Mouse (Mus musculus) retina, adult 2 months (tissue): ENCODE results near the gene Zc2hc1c.
A peak's percentile ranks its signal among the peaks of the same experiment; 100 is the strongest.

Source experiments
- DNase-seq: peaks from one replicate; pipeline ENCODE4 v3.0.0-alpha.2; 2012; ENCODE audit warnings: low read depth, low spot score

Gene Zc2hc1c

DNA sequence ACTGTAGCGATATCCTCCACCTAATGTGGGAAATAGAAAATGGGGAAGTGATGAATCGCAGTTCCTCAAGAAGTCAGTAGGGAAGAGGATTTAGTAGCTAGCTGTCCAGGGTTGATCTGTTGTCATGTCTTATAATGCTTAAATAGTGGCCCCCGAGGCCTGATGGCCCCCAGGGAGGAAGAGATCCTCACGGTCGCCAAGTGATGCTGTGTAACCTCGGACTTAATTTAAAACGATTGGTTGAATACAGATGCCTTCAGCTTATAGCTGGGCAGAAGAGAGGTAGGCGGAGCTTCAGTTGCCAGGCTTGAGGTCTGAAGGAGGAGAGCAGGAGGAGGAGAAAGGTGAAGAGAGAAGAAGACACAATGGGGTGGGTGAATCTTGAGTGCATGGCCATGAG, 4.1 kb upstream of the Zc2hc1c start:
- DNase-seq = no peak

DNA sequence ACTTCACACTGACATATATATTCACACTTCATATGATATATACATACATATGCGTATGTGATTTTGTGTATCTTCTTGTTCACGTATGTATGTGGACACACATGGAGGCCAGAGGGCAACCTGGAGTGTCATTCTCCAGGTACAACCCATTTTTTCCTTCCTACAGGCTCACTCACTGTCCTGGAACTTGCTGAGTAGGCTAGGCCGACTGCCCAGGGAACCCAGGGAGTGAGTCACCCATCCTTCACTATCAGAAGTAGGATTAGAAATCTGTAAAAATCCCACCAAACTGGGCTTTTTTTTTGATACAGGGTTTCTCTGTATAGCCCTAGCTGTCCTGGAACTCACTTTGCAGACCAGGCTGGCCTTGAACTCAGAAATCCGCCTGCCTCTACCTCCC, 3.4 kb upstream of the Zc2hc1c start:
- DNase-seq = no peak

GRCm38 (mm10) chr12:85286941-85287340, 1.4 kb upstream of the Zc2hc1c start:
- no peak for DNase-seq

GRCm38 (mm10) chr12:85287809-85288485, 444 bp upstream of the Zc2hc1c start, which contains the start of gene Acyp1:
Acyp1 (minus strand) TSS chr12:85288438.
- DNase-seq = no peak

DNA sequence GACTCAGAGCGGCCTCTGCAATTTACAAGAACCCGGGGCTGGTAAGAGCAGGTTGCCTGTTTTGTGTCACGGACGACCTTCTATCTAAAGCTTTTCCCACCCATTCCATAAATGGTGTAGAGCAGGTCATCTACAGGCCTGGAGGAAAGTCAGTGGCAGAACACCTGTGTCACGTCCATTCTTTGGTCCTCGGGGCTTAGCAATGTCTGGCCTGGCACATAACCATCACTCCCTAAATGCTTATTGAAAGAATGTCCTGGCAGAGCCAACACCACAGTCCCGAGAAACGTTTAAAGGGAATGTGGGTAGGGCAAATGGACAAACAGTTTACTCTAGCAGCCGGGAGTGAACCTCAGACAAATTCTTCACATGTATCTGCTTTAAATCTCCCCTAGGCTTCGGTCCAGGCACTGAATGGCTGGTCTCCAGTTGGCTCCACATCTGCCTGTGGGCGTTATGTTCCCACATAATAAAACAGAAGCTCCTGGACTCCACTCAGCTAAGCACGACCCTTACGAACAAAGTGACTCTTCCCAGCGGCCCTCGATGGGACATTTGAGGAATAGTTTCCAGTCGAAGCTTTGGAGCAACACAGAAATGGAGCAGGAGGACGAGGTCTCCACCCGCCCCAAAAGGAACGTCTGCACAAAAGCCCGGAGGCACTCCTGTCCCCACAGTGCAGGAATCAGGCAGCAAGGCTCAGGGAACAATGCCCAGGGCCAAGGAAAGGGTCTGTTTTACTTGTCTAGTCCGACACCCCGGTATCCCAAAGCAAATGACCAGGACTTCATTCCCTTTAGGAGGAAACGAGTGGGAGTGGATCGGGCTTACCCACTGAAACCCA, 988 bp downstream of the Zc2hc1c start:
- no peak for DNase-seq

GRCm38 (mm10) chr12:85290633-85291032, 2.2 kb downstream of the Zc2hc1c start:
- DNase-seq = no peak

GRCm38 (mm10) chr12:85291541-85291940, 3.1 kb downstream of the Zc2hc1c start:
- DNase-seq = no peak

GRCm38 (mm10) chr12:85292288-85292687, 3.9 kb downstream of the Zc2hc1c start:
- no peak for DNase-seq

DNA sequence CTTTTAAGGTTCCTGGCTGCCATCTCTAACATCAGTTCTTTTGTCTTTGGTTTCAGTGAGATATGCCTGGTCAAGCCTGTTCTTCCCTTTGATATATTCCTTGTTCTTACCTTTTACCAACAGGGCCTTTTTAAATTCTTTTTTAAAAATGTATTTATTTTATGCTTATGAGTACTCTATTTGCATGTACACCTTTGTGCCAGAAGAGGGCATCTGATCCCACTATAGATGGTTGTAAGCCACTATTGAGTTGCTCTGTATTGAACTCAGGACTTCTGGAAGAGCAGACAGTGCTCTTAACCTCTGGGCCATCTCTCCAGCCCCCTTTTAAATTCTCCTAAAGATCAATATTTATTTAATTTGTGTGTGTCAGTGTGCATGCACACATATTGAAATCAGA, 4.5 kb downstream of the Zc2hc1c start:
- no peak for DNase-seq

- no peak for DNase-seq
Measured at GRCm38 (mm10) chr12:85295506-85295905, 7.1 kb downstream of the Zc2hc1c start.

DNA sequence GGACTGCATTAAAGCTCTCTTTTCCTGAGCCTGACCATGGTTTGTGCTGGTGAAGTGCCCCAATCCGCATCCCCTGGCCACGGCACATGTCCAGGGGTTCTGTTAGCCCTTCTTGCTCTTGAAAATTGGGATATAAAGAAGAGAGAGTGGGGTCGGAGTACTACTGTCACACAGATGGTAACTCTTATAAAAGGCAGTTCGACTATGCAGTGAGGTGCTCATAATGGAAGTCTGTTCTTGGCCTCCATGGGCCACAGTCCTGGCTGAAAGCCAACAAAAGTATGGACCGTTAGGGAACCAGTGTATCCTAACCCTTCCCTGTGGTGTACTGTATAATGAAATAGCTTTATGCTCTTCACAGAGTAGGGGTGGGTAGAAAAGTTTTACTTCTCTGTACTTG, 8.5 kb downstream of the Zc2hc1c start:
- no peak for DNase-seq

DNA sequence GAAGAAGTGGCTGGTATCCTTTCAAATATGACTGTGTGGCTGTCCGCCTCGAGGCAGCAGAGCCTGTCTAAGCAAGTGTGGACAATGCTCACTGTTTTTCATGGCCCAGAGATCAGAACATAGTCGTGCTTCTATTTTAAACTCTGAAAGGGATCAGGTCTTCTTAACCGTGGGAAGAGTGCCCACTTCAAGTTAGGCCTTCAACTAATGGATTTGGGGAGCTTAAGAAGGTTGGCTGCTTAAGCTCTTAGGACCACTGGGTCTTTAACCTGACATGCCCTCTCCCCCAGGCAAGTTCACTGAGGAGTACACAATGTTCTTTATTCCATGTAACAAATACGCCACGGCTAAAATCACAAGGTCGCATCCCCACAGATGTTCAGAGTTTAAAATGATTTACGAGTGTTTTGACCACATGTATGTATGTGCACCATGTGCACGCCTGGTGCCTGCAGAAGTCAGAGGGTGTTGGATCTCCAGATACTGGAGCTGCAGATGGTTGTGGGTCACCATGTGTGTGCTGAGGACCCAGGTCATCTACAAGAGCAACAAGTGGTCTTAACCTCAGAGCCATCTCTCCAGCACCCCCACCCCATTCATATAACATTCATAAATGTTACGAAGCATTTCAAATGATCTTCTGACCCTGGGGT, 9.1 kb downstream of the Zc2hc1c start:
- DNase-seq = no peak

- DNase-seq = no peak
Measured at GRCm38 (mm10) chr12:85298127-85298834, 9.9 kb downstream of the Zc2hc1c start.

- no peak for DNase-seq
Measured at GRCm38 (mm10) chr12:85298835-85299180, 10.4 kb downstream of the Zc2hc1c start.

DNA sequence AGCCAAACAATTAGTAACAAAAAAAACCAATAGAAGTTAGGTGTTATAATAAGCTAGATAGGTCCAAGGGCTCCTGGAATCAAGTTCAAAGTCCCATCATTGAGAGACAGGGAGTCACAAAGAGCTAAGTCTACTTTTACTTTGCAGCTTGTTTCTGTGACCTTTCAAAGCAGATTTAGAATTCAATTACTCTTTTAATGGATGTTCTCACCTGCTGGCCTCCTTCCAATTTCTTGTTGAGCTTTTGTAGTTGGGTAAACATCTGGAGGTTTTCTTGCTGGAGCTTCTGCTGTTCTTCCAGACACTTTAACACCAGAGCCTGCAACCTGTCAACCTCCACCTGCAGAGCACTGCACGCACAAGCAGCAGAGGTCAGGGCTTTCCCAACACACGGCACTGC, 14.9 kb downstream of the Zc2hc1c start:
- DNase-seq = no peak

DNA sequence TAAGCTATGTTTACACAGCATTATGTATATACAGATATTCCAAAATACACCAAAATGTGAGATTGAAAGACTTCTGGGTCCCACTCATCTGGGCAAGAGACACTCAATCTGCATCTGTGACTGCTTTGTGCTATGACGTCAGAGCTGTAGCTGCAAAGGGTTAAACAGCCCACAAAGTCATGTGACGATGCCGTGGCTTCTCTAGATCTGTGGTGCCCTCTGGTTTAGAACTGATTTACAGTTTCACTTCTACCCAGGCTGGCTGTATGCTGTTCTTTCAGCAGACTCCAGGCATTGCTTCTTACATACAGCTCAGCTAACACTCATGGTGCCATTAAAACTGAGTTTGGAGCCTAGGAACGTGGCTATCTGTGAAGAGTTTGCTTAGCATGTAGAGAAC, 16.3 kb downstream of the Zc2hc1c start:
- DNase-seq = no peak

DNA sequence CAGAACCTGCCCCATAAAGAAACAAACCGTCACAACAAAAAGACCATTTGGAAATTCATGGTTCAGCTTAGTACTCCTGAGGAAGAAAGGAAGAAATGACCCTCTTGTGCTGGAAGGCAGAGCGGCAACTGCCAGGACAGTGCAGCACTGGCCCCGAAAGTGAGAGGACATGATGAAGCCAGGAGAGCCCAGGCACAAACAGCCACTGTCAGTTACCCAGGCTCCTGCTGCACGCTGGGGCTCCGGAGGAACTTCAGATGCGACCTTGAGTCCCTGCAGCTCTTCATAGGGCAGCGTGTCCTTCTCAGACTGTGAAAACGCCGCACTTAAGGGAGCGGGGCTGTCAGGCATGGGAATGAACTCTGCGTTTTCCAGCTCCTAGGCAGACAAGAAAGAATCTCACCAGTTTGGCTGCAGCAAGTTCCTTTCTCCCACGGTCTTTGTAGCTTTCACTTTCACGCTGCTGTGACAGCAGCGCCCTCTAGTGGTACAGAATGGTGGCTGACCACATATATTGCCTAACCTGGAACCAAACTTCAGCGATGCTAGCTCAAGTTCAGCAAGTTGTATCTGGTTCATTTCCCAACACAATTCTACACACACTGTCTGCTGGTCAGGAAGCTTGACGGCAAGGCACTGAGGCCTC, 17.0 kb downstream of the Zc2hc1c start:
- DNase-seq = peak; percentile 65

- no peak for DNase-seq
Measured at GRCm38 (mm10) chr12:85308651-85309050, 20.3 kb downstream of the Zc2hc1c start.

DNA sequence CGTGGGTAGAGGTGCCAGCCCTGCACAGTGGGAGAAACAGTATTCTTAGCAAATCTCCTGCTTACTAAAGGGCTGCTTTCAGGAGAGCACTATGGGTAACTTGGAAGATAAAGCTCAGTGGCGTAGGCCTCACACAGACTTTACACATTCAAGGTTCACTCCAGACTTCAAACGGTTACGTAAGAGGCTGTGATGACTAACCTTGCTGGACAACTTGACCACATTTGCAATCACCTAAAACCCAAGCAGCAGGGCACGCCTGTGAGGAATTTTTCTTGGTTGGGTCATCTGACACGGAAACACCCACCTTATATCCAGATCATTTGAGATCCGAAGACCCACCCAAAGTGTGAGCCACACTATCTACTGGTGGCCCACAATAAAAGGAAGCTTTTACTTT, 41.8 kb downstream of the Zc2hc1c start:
- no peak for DNase-seq

GRCm38 (mm10) chr12:85337567-85338311, 49.3 kb downstream of the Zc2hc1c start:
- DNase-seq = no peak

GRCm38 (mm10) chr12:85338815-85339214, 50.4 kb downstream of the Zc2hc1c start:
- DNase-seq = no peak
